Mouse (Mus musculus) intestine, embryonic 15.5 days (tissue): Measurements from ENCODE around the gene Agbl1. TPM values are rescaled to one million over a fixed set of nuclear protein-coding genes. Genes with fewer than 3 reads are reported as not detected.

Source experiments
- ATAC-seq: fragments of 200-750 bp; cut with Nextera tagmentation; 2 replicates; pipeline ENCODE4 v1.8.0; 2017; ENCODE audit warnings: moderate TSS enrichment, moderate library complexity
- H3K27ac ChIP-seq: fragments of 300-500 bp; sonication (generic); 2 replicates; pipeline ENCODE4 v1.5.1; 2015; ENCODE audit warnings: mild to moderate bottlenecking, inconsistent platforms
- H3K27me3 ChIP-seq: fragments of 300-500 bp; sonication (generic); replicated peaks from 2 replicates; pipeline ENCODE4 v1.6.1; 2015; ENCODE audit warnings: inconsistent platforms
- H3K36me3 ChIP-seq: fragments of 300-500 bp; sonication (generic); 2 replicates; pipeline ENCODE4 v1.6.1; 2015; ENCODE audit warnings: inconsistent platforms
- H3K4me1 ChIP-seq: fragments of 300-500 bp; sonication (generic); replicated peaks from 2 replicates; pipeline ENCODE4 v1.6.1; 2015; ENCODE audit warnings: inconsistent platforms
- H3K4me2 ChIP-seq: fragments of 300-500 bp; sonication (generic); replicated peaks from 2 replicates; pipeline ENCODE4 v1.6.1; 2015; ENCODE audit warnings: mild to moderate bottlenecking, inconsistent platforms
- H3K4me3 ChIP-seq: fragments of 300-500 bp; sonication (generic); replicated peaks from 2 replicates; pipeline ENCODE4 v1.5.1; 2015; ENCODE audit warnings: inconsistent platforms
- H3K9ac ChIP-seq: fragments of 300-500 bp; sonication (generic); 2 replicates; pipeline ENCODE4 v1.6.1; 2015; ENCODE audit warnings: inconsistent platforms
- H3K9me3 ChIP-seq: fragments of 300-500 bp; sonication (generic); 2 replicates; pipeline ENCODE4 v1.6.1; 2016; ENCODE audit warnings: inconsistent platforms
- WGBS: fragments of 180-500 bp; shearing (Covaris S2); methylation state at CpG from one replicate; pipeline ENCODE4 v1.1.7; 2015; 5-methylcytosine and 5-hydroxymethylcytosine counted together
- polyA plus RNA-seq: library from polyadenylated mRNA; unstranded; fragments of >200 nt; fragmentation: Nextera tagmentation; extraction: Ambion mirVana; gene quantifications from 2 replicates; pipeline ENCODE4 v1.2.1, GENCODE M21; 2015

Gene Agbl1
- polyA plus RNA-seq, 1 experiment from 2014 or later, result not detected

GRCm38 (mm10) chr7:77114021-77114420 lies 884.3 kb downstream of the Agbl1 start:
- H3K4me1 ChIP-seq, result no peaks in the 10 kb centered on the region
- H3K4me2 ChIP-seq, result no peak overlapping the region
- H3K9ac ChIP-seq, result no peak overlapping the region
- no peaks in the 10 kb centered on the region for H3K36me3 ChIP-seq
- WGBS, result 91% methylated on average over 1 of the region's 1 CpGs
- no peak for ATAC-seq
- no peaks in the 10 kb centered on the region for H3K27me3 ChIP-seq
- no peaks in the 10 kb centered on the region for H3K9me3 ChIP-seq
- no peak overlapping the region for H3K27ac ChIP-seq
- no peak overlapping the region for H3K4me3 ChIP-seq

- Histone ChIP-seq H3K4me2 (no peak overlapping the region), H3K36me3 (no peaks in the 10 kb centered on the region), H3K27me3 (no peaks in the 10 kb centered on the region), H3K9me3 (no peaks in the 10 kb centered on the region), H3K9ac (no peak overlapping the region), H3K4me3 (no peak overlapping the region), H3K27ac (no peak overlapping the region), H3K4me1 (no peaks in the 10 kb centered on the region)
- no peak for ATAC-seq
- WGBS, result 33% methylated on average over 1 of the region's 1 CpGs
These were observed 899.4 kb downstream of the Agbl1 start for GRCm38 (mm10) chr7:77129045-77129444.

- Histone ChIP-seq H3K9ac (no peak overlapping the region), H3K27ac (no peak overlapping the region), H3K4me2 (no peak overlapping the region), H3K4me3 (no peak overlapping the region), H3K27me3 (no peaks in the 10 kb centered on the region), H3K4me1 (no peaks in the 10 kb centered on the region), H3K9me3 (no peaks in the 10 kb centered on the region), H3K36me3 (no peaks in the 10 kb centered on the region)
- 21% methylated on average over 7 of the region's 7 CpGs for WGBS
- no peak for ATAC-seq
These were observed 902.3 kb downstream of the Agbl1 start for GRCm38 (mm10) chr7:77131950-77132349.

- Histone ChIP-seq H3K9ac (no peak overlapping the region), H3K4me2 (0 out of 2 replicates have a peak overlapping the region, but pooled peaks have one; percentile 1), H3K9me3 (no peaks in the 10 kb centered on the region), H3K4me1 (no peaks in the 10 kb centered on the region), H3K36me3 (no peaks in the 10 kb centered on the region), H3K27me3 (no peaks in the 10 kb centered on the region), H3K4me3 (no peak overlapping the region), H3K27ac (no peak overlapping the region)
- WGBS, result 53% methylated on average over 15 of the region's 15 CpGs
- ATAC-seq, result no peak; the same call in 1 of the 2 replicates
These were observed 903.1 kb downstream of the Agbl1 start for GRCm38 (mm10) chr7:77132615-77133420.

- Histone ChIP-seq H3K9ac (no peak overlapping the region), H3K4me1 (no peaks in the 10 kb centered on the region), H3K27ac (no peak overlapping the region), H3K4me3 (no peak overlapping the region), H3K9me3 (no peaks in the 10 kb centered on the region), H3K36me3 (no peaks in the 10 kb centered on the region), H3K27me3 (no peaks in the 10 kb centered on the region), H3K4me2 (no peak overlapping the region)
- ATAC-seq, result no peak
- WGBS, result 74% methylated on average over 2 of the region's 2 CpGs
These were observed 905.2 kb downstream of the Agbl1 start for GRCm38 (mm10) chr7:77134860-77135259.

GRCm38 (mm10) chr7:77138707-77139106 lies 909.0 kb downstream of the Agbl1 start:
- H3K4me3 ChIP-seq, result no peak overlapping the region
- no peaks in the 10 kb centered on the region for H3K9me3 ChIP-seq
- no peaks in the 10 kb centered on the region for H3K36me3 ChIP-seq
- no peak overlapping the region for H3K9ac ChIP-seq
- H3K27ac ChIP-seq, result no peak overlapping the region
- H3K4me1 ChIP-seq, result no peaks in the 10 kb centered on the region
- no peak for ATAC-seq
- H3K4me2 ChIP-seq, result no peak overlapping the region
- H3K27me3 ChIP-seq, result no peaks in the 10 kb centered on the region

- Histone ChIP-seq H3K9me3 (no peaks in the 10 kb centered on the region), H3K27me3 (no peaks in the 10 kb centered on the region), H3K4me1 (no peaks in the 10 kb centered on the region), H3K9ac (no peak overlapping the region), H3K4me2 (no peak overlapping the region), H3K27ac (no peak overlapping the region), H3K36me3 (no peaks in the 10 kb centered on the region), H3K4me3 (no peak overlapping the region)
- no peak for ATAC-seq
- WGBS, result 80% methylated on average over 3 of the region's 3 CpGs
These were observed 917.8 kb downstream of the Agbl1 start for GRCm38 (mm10) chr7:77147527-77147926.

GRCm38 (mm10) chr7:77148820-77149219 lies 919.1 kb downstream of the Agbl1 start:
- no peaks in the 10 kb centered on the region for H3K9me3 ChIP-seq
- no peak overlapping the region for H3K4me3 ChIP-seq
- H3K4me2 ChIP-seq, result no peak overlapping the region
- H3K27ac ChIP-seq, result no peak overlapping the region
- no peak for ATAC-seq
- H3K4me1 ChIP-seq, result no peaks in the 10 kb centered on the region
- H3K27me3 ChIP-seq, result no peaks in the 10 kb centered on the region
- H3K36me3 ChIP-seq, result no peaks in the 10 kb centered on the region
- no peak overlapping the region for H3K9ac ChIP-seq
- 75% methylated on average over 4 of the region's 4 CpGs for WGBS

- no peak overlapping the region for H3K4me2 ChIP-seq
- no peak overlapping the region for H3K4me3 ChIP-seq
- no peaks in the 10 kb centered on the region for H3K4me1 ChIP-seq
- no peaks in the 10 kb centered on the region for H3K36me3 ChIP-seq
- WGBS, result 70% methylated on average over 2 of the region's 2 CpGs
- no peak for ATAC-seq
- H3K27ac ChIP-seq, result no peak overlapping the region
- no peaks in the 10 kb centered on the region for H3K27me3 ChIP-seq
- no peaks in the 10 kb centered on the region for H3K9me3 ChIP-seq
- no peak overlapping the region for H3K9ac ChIP-seq
These were observed 920.2 kb downstream of the Agbl1 start for GRCm38 (mm10) chr7:77149846-77150245.

- H3K4me2 ChIP-seq, result no peak overlapping the region
- H3K9ac ChIP-seq, result no peak overlapping the region
- H3K27ac ChIP-seq, result no peak overlapping the region
- H3K9me3 ChIP-seq, result no peaks in the 10 kb centered on the region
- no peaks in the 10 kb centered on the region for H3K27me3 ChIP-seq
- 34% methylated on average over 3 of the region's 3 CpGs for WGBS
- H3K36me3 ChIP-seq, result no peaks in the 10 kb centered on the region
- no peak for ATAC-seq
- no peak overlapping the region for H3K4me3 ChIP-seq
- H3K4me1 ChIP-seq, result no peaks in the 10 kb centered on the region
These were observed 922.7 kb downstream of the Agbl1 start for GRCm38 (mm10) chr7:77152393-77152792.

- H3K36me3 ChIP-seq, result no peaks in the 10 kb centered on the region
- no peaks in the 10 kb centered on the region for H3K27me3 ChIP-seq
- no peak overlapping the region for H3K27ac ChIP-seq
- no peak overlapping the region for H3K9ac ChIP-seq
- no peak for ATAC-seq
- no peak overlapping the region for H3K4me3 ChIP-seq
- no peaks in the 10 kb centered on the region for H3K4me1 ChIP-seq
- WGBS, result 52% methylated on average over 1 of the region's 1 CpGs
- no peaks in the 10 kb centered on the region for H3K9me3 ChIP-seq
- no peak overlapping the region for H3K4me2 ChIP-seq
These were observed 923.2 kb downstream of the Agbl1 start for GRCm38 (mm10) chr7:77152909-77153308.

GRCm38 (mm10) chr7:77164921-77165320 lies 935.2 kb downstream of the Agbl1 start:
- Histone ChIP-seq H3K4me1 (no peaks in the 10 kb centered on the region), H3K27me3 (no peaks in the 10 kb centered on the region), H3K4me2 (no peak overlapping the region), H3K36me3 (no peaks in the 10 kb centered on the region), H3K9me3 (no peaks in the 10 kb centered on the region), H3K9ac (no peak overlapping the region), H3K4me3 (no peak overlapping the region), H3K27ac (no peak overlapping the region)
- ATAC-seq, result no peak
- 84% methylated on average over 1 of the region's 1 CpGs for WGBS
